Mouse (Mus musculus) limb, embryonic 11.5 days (tissue): ENCODE results near the gene Lrrc10b. TPM values are rescaled to one million over a fixed set of nuclear protein-coding genes. Genes with fewer than 3 reads are reported as not detected.
A peak's percentile ranks its signal among the peaks of the same experiment; 100 is the strongest.

Experiments
- ATAC-seq: fragments of 200-750 bp; cut with Nextera tagmentation; 2 replicates; pipeline ENCODE4 v1.8.0; 2017; ENCODE audit warnings: low read depth; ENCODE audit not compliant: insufficient number of reproducible peaks, low FRiP score, low TSS enrichment
- DNase-seq: peaks from one replicate; pipeline ENCODE4 v3.0.0-alpha.2; 2015; ENCODE audit warnings: low spot score
- H3K27ac ChIP-seq: fragments of 300-500 bp; sonication (generic); replicated peaks from 2 replicates; pipeline ENCODE4 v1.5.1; 2014; ENCODE audit warnings: low read depth, mild to moderate bottlenecking, low read length
- H3K27me3 ChIP-seq: fragments of 300-500 bp; sonication (generic); 2 replicates; pipeline ENCODE4 v1.6.1; 2014; ENCODE audit warnings: mild to moderate bottlenecking, low read length, mixed read lengths; ENCODE audit not compliant: control insufficient read depth, insufficient read depth
- H3K36me3 ChIP-seq: fragments of 300-500 bp; sonication (generic); 2 replicates; pipeline ENCODE4 v1.6.1; 2014; ENCODE audit warnings: mild to moderate bottlenecking, low read length, moderate library complexity, mixed read lengths; ENCODE audit not compliant: control insufficient read depth, insufficient read depth
- H3K4me1 ChIP-seq: fragments of 300-500 bp; sonication (generic); 2 replicates; pipeline ENCODE4 v1.6.1; 2014; ENCODE audit warnings: low read length, mixed read lengths; ENCODE audit not compliant: control insufficient read depth, insufficient read depth
- H3K4me2 ChIP-seq: fragments of 300-500 bp; sonication (generic); 2 replicates; pipeline ENCODE4 v1.6.1; 2014; ENCODE audit warnings: low read depth, mild to moderate bottlenecking, moderate library complexity; ENCODE audit not compliant: severe bottlenecking
- H3K4me3 ChIP-seq: fragments of 300-500 bp; sonication (generic); 2 replicates; pipeline ENCODE4 v1.5.1; 2014; ENCODE audit warnings: low read depth, low read length
- H3K9ac ChIP-seq: fragments of 300-500 bp; sonication (generic); 2 replicates; pipeline ENCODE4 v1.6.1; 2014; ENCODE audit warnings: mild to moderate bottlenecking, low read length
- H3K9me3 ChIP-seq: fragments of 300-500 bp; sonication (generic); 2 replicates; pipeline ENCODE4 v1.6.1; 2016; ENCODE audit warnings: low read length; ENCODE audit not compliant: control insufficient read depth
- WGBS: fragments of 180-500 bp; shearing (Covaris S2); extraction: QIAGEN DNeasy Blood & Tissue Kit; methylation state at CpG from one replicate; pipeline ENCODE4 v1.1.7; 2014; 5-methylcytosine and 5-hydroxymethylcytosine counted together
- polyA plus RNA-seq: library from polyadenylated mRNA; unstranded; fragments of >200 nt; fragmentation: Nextera tagmentation; extraction: Ambion mirVana; gene quantifications from 2 replicates; pipeline ENCODE4 v1.2.1, GENCODE M21; 2014

Gene Lrrc10b
- polyA plus RNA-seq, 1 experiment from 2014 or later: not detected

- 76% methylated on average over 3 of the region's 3 CpGs for WGBS
- H3K4me1 ChIP-seq: no peaks in the 10 kb centered on the region; the same call in 1 of the 2 replicates
- H3K27ac ChIP-seq: no peak overlapping the region
These were observed 1.9 kb downstream of the Lrrc10b start for GRCm38 (mm10) chr19:10455437-10455806.

GRCm38 (mm10) chr19:10454718-10455436 is 2.4 kb downstream of the Lrrc10b start:
- WGBS: 79% methylated on average over 4 of the region's 4 CpGs
- H3K4me1 ChIP-seq: no peaks in the 10 kb centered on the region; the same call in 1 of the 2 replicates

More at GRCm38 (mm10) chr19:10455437-10455806, 1.9 kb downstream of the Lrrc10b start:
- Histone ChIP-seq H3K36me3 (no peaks in the 10 kb centered on the region), H3K9me3 (no peaks in the 10 kb centered on the region), H3K4me2 (no peak overlapping the region), H3K27me3 (peaks cover 55% of the 10 kb centered on the region), H3K4me3 (no peak overlapping the region), H3K9ac (no peak overlapping the region)
- ATAC-seq: no peak
- no peak for DNase-seq

DNA sequence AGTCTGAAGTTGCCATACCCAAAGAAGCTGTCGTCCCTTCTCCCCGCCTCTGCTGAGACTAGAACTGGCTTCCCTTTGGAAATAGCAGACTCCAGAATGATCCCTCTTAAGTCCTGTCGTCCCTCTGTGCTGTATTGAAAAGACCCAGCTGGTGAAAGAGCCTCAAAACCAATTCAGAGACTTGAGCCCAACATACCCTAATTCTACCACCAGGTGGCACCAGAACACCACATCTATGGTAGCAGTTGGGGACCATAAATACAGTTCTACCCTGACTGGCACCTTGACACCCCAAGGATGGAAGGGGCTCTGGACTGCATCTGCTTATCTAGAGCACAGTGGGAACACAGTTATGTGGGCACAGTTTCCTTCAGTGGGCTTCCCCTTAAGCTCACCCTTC is 7.6 kb downstream of the Lrrc10b start:
- WGBS: 7% methylated on average over 3 of the region's 3 CpGs
- no peaks in the 10 kb centered on the region for H3K36me3 ChIP-seq
- H3K27ac ChIP-seq: no peak overlapping the region
- H3K4me2 ChIP-seq: no peak overlapping the region
- H3K4me3 ChIP-seq: no peak overlapping the region
- ATAC-seq: peak; percentile 36; the same call in 1 of the 2 replicates
- no peaks in the 10 kb centered on the region for H3K9me3 ChIP-seq
- peaks cover 4% of the 10 kb centered on the region; the same call in 1 of the 2 replicates for H3K27me3 ChIP-seq
- no peaks in the 10 kb centered on the region for H3K4me1 ChIP-seq
- H3K9ac ChIP-seq: no peak overlapping the region
- DNase-seq: peak; percentile 83

More at GRCm38 (mm10) chr19:10454718-10455436, 2.4 kb downstream of the Lrrc10b start:
- DNase-seq (no peak), ATAC-seq (no peak)
- Histone ChIP-seq H3K9ac (no peak overlapping the region), H3K4me3 (no peak overlapping the region), H3K4me2 (no peak overlapping the region), H3K27ac (no peak overlapping the region), H3K36me3 (no peaks in the 10 kb centered on the region), H3K9me3 (no peaks in the 10 kb centered on the region), H3K27me3 (peaks cover 52% of the 10 kb centered on the region)

DNA sequence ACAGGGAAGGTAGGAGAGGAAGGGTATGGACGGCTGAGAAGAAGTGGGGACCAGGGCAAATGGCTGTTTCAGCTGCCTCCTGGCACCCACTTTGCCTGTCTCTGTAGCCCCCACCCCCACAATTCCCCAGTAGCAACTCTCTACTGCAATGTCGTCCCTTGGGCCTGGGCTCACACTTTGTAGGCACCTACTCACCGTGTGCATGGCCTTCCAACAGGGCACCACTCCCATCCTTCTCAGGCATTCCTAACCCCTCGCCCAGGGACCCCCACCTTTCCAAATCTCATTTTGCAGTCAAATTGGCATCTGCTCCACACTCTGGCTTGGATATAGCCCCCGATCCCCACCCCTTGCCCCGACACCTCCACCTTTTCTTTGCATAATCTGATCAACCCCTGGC is 8.1 kb downstream of the Lrrc10b start:
- Histone ChIP-seq H3K9me3 (no peaks in the 10 kb centered on the region), H3K27ac (no peak overlapping the region)
- WGBS: 59% methylated on average over 6 of the region's 6 CpGs

DNA sequence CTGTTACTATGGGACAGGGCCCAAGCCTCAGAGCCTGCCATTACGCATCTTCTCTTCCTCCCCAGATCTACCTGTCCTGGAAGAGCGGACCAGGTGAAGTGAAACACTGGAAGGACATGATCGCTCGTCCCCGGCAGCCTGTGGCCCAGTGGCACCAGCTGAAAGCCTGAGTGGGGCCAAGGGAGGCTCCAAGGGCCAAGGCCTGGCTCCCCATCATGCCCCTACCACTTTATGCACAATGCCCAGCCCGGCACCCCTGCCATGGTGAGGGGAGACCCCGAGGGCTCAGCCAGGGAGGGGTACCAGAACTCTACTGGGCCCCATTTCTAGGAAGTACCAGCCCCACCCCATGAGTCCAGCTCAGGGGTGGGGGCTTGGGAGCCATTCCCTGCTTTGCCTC is 9.0 kb downstream of the Lrrc10b start:
- WGBS: 90% methylated on average over 7 of the region's 7 CpGs
- Histone ChIP-seq H3K36me3 (no peaks in the 10 kb centered on the region), H3K4me3 (no peak overlapping the region), H3K27me3 (peaks cover under 1% of the 10 kb centered on the region; the same call in 1 of the 2 replicates), H3K9me3 (no peaks in the 10 kb centered on the region), H3K4me1 (no peaks in the 10 kb centered on the region), H3K27ac (no peak overlapping the region), H3K9ac (no peak overlapping the region), H3K4me2 (no peak overlapping the region)
- DNase-seq (no peak), ATAC-seq (no peak)

More for the DNA sequence above, 8.1 kb downstream of the Lrrc10b start:
- no peak overlapping the region for H3K4me3 ChIP-seq
- no peaks in the 10 kb centered on the region for H3K4me1 ChIP-seq
- H3K4me2 ChIP-seq: no peak overlapping the region
- no peaks in the 10 kb centered on the region for H3K36me3 ChIP-seq
- no peak overlapping the region for H3K9ac ChIP-seq
- peaks cover 4% of the 10 kb centered on the region; the same call in 1 of the 2 replicates for H3K27me3 ChIP-seq
- ATAC-seq (no peak), DNase-seq (no peak)

- Histone ChIP-seq H3K9ac (no peak overlapping the region), H3K4me3 (no peak overlapping the region), H3K4me2 (no peak overlapping the region), H3K36me3 (no peaks in the 10 kb centered on the region), H3K27ac (no peak overlapping the region), H3K27me3 (no peaks in the 10 kb centered on the region), H3K9me3 (no peaks in the 10 kb centered on the region), H3K4me1 (no peaks in the 10 kb centered on the region)
- ATAC-seq (no peak), DNase-seq (no peak)
- 93% methylated on average over 15 of the region's 15 CpGs for WGBS
These were observed 12.4 kb downstream of the Lrrc10b start for GRCm38 (mm10) chr19:10444685-10445369.

- 56% methylated on average over 1 of the region's 1 CpGs for WGBS
These were observed 19.8 kb downstream of the Lrrc10b start for GRCm38 (mm10) chr19:10437521-10437920.

GRCm38 (mm10) chr19:10436726-10437125 is 20.5 kb downstream of the Lrrc10b start:
- no peaks in the 10 kb centered on the region for H3K4me1 ChIP-seq
- no peak overlapping the region for H3K9ac ChIP-seq
- no peak overlapping the region for H3K4me3 ChIP-seq
- no peak overlapping the region for H3K4me2 ChIP-seq
- H3K9me3 ChIP-seq: no peaks in the 10 kb centered on the region
- H3K27ac ChIP-seq: no peak overlapping the region
- WGBS: 55% methylated on average over 1 of the region's 1 CpGs
- ATAC-seq (peak; percentile 35; the same call in 1 of the 2 replicates), DNase-seq (no peak)
- H3K36me3 ChIP-seq: no peaks in the 10 kb centered on the region
- H3K27me3 ChIP-seq: no peaks in the 10 kb centered on the region

More at GRCm38 (mm10) chr19:10437521-10437920, 19.8 kb downstream of the Lrrc10b start:
- H3K4me3 ChIP-seq: no peak overlapping the region
- no peaks in the 10 kb centered on the region for H3K27me3 ChIP-seq
- H3K9me3 ChIP-seq: no peaks in the 10 kb centered on the region
- no peaks in the 10 kb centered on the region for H3K36me3 ChIP-seq
- no peak overlapping the region for H3K9ac ChIP-seq
- H3K4me2 ChIP-seq: no peak overlapping the region
- no peak overlapping the region for H3K27ac ChIP-seq
- ATAC-seq: no peak
- no peak for DNase-seq
- no peaks in the 10 kb centered on the region for H3K4me1 ChIP-seq
